Mouse (Mus musculus) forelimb bud, embryonic 11.5 days (tissue): ENCODE measurements around the gene Osbp2.

Experiments used
- DNase-seq: peaks from one replicate; pipeline ENCODE4 v3.0.0-alpha.2; 2012; ENCODE audit warnings: low read depth, low spot score

Gene Osbp2

GRCm38 (mm10) chr11:3761339-3761738, 102.4 kb downstream of the Osbp2 start:
- no peak for DNase-seq

GRCm38 (mm10) chr11:3759433-3759832, 104.3 kb downstream of the Osbp2 start:
- no peak for DNase-seq

GRCm38 (mm10) chr11:3755341-3755740, 108.4 kb downstream of the Osbp2 start:
- DNase-seq: no peak

- no peak for DNase-seq
Measured at GRCm38 (mm10) chr11:3754685-3755084, 109.0 kb downstream of the Osbp2 start.

DNA sequence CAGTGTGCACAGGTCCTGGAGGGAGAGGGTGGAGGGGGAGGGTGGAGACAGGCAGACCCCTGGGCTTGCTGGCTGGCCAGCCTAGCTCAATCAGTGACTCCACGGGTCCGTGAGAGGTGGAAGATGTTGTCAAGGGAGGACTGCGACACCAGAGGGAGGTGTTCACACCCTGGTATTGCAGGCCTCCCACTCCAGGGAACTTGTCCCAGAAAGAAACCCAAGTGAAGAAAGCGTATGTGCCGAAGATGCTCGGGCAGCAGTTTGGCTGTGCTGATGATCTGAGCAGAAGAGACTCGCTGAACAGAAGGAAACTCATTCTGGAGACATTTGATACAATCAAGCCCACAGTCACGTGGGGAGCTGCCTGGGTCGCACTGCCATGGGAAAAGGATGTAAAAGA, 109.8 kb downstream of the Osbp2 start:
- DNase-seq: no peak

- DNase-seq: no peak
Measured at GRCm38 (mm10) chr11:3752766-3753165, 110.9 kb downstream of the Osbp2 start.

DNA sequence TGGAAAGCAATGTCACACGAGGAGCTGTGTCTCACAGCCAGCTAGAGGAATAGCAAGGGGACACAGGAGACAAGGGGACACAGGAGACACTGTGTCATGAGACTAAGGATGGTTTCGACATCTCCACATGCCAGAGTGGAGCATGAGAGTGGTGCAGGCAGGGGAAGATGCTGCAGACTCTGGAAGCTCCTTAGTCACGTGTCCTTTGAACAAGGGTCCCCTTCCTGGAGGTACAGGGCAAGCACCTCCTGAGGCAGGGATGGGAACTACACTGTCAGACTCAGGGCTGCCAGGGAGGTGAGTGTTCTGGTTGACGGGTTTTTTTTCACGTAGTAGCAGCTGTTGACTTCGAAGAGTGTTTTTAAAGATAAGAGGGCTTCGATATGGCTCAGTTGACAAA, 113.9 kb downstream of the Osbp2 start:
- no peak for DNase-seq

GRCm38 (mm10) chr11:3742449-3742848, 121.3 kb downstream of the Osbp2 start:
- DNase-seq: no peak

DNA sequence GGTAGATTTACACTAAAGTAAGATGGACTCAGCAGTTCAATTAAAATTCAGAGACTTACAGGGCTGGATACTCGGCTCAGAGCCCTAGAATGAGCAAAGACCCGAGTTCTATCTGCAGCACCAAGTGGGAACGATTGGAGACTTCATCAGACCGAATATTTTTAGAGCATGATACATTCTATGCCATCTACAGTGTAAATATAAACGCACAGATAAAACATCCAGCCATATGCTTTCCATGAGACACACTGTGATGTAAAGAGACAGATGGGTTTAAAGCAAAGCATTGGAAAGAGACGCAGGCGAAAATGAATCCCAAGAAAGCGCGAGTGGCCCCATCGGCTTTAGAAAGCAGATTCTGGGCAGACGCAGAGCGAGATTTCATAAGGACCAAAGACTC, 122.5 kb downstream of the Osbp2 start:
- DNase-seq: no peak

- no peak for DNase-seq
Measured at GRCm38 (mm10) chr11:3738778-3739177, 124.9 kb downstream of the Osbp2 start.

- DNase-seq: no peak
Measured at GRCm38 (mm10) chr11:3735715-3736114, 128.0 kb downstream of the Osbp2 start.

DNA sequence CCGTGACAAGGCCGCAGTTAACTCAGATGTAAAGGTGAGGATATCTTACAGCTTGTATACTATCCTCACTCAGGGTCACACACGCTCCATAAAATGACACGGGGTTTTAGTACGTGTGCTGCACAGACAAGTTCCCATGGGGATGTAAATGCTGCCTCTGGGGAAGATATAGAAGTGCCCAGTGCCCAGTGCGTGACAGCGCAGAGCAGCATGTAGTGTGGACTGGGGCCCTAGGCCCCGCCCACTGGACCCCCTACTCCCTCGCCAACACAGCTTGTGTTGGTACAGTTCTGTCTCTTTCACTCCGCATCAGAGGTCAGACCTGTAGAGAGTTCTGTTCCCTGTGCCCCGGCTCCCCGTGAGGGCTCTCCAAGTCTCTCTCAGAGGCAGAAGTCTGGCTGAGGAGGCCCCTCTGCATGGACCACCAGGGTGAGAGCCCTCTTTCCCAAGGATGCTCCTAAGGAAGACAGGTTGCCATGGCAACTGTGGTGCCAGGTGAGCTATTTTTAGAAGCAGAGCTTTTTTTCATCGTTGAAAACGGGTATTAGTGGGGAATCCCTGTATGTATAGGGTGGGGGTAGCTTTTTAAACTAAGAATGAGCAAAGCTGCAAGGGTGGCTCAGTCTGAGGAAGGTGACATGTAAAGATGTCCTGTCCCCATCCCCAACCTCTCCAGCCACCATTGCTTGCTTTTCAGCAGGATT, 129.6 kb downstream of the Osbp2 start:
- DNase-seq: no peak

DNA sequence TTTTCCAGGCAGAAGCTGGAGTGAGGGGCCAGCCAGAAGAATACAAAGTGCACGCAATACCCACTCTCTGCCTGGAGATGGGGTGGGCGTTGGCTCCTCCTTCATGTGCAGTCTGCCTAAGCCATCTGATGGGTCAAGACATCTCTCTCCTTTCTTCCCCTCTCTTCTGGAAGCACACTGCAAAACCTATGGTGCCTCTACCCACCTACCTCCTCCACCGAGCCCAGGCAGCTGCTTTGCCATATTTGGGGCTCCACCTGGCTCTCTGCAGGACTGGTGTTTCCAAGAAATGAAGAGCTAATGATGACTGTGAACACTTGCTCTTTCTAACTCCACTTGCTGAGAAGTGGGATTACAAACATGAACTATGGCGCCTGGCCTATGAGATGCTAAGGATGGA, 132.2 kb downstream of the Osbp2 start:
- DNase-seq: no peak

DNA sequence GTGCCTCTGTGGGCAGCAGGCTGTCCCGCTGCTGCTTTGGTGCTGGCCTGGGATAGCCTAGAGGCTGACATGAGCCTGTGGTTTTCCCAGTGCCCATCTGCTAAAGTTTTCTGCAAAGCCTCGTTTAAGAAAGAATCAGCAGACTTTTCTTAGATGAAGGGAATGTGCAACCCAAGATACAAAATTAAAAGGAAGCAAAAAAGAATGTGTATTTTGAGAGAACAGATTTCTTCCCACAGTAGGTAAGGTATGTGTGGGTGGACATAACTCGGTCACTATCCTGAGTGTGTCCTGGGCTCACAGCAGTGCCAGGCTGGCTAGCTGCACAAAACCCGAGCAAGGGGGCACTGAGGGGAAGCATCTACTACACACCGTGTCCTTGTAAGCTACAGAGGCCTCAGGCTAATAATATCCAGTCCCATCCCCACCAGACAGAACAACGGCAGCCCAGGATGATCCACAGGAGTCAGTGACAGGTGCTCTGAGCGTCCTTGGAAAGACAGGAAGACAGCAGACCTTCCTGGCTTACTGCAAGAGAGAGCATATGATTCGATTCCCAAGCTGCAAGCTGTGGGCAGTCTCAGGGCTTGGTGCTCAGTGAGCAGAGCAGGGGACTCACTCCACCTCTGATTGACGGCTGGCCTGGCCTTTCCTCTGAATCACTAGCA, 136.1 kb downstream of the Osbp2 start:
- DNase-seq: no peak

DNA sequence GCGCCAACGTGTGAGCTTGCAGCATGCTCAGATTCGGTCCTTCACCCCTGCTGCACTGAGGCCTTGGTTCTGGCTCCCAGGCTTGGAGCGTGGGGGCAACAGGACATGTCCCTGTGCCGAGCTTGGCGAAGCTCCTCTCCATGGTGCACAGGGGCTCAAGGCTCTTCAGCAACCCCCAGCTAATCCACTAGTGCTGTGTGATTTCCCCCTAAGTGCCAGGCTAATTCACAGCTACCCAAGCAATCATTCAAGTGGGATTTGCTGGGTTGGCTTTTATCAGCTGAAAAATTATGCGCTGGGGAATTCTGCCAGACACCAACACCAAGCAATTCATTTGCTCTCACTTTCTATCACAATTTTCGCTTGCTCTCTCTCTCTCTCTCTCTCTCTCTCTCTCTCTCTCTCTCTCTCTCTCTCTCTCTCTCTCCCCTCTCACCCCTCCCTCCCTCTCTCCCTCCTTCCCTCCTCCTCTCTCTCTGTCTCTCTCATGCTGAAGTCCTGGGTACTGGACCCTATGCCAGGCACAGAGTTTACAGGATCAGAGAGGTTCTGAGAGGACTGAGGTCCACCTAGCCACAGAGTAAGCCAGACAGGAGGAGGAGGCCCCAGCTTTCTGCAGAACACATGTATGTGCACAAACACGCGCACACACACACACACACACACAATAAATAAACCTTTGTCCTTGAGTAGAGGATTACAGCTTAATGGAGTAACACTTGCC, 138.2 kb downstream of the Osbp2 start:
- no peak for DNase-seq

DNA sequence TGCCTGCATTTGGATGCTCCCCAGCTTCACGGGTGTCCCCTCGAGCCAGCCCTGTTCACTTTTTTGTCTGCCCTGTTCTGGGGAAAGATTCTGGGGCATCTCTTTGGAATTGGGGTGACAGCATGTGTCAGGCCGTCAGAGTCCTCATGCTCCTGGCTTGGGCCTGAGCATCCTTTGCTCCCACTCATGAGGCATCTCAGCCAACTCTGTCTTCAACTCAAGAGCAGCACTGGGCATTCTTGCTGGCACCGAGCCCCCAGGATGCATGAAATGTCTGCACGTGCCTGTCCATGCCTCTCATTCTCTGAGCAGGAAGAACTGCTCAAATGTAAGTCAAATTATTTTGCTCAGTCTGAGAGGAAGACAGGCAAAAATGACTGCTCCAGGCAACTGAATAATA, 139.0 kb downstream of the Osbp2 start:
- DNase-seq: no peak

DNA sequence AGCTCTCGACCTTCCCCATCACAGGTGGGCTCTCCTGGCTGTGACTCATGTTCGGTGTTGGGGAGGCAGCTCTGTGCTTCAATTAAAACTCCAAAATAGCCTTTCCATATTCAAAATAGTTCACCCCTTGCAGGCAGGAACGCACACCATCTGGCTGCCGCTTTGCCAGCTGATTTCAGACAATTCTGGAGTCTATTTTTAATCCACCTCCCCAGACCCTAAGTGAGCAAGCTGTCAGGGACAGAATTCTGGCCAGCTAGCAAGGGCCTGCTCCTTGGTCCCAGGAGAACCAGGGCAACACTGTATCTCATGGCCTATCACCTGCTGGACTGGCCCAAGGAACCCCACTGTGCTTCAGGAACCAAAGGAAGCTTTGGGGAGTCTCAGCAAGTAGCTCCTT, 139.8 kb downstream of the Osbp2 start:
- DNase-seq: no peak

- DNase-seq: no peak
Measured at GRCm38 (mm10) chr11:3722861-3723260, 140.8 kb downstream of the Osbp2 start.

DNA sequence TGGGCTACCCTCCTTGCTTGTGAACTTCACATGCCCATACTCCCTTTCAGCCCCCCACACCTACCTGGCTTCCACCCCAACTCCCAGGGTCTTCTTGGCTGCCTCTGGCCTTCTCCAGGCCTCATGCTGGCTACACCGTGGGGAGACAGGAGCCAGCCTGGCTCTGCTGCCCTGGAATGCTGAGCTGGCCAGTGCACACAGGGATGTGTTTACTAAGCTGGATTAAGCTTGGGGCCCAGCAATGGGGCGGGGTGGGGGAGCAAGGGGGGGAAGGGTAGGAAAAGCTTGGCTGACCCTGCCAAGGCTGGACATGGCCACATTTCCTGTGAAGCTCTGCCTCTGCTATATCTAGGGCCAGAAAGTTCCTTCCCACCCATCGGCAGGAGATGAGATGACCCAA, 141.7 kb downstream of the Osbp2 start:
- no peak for DNase-seq

GRCm38 (mm10) chr11:3716662-3717061, 147.0 kb downstream of the Osbp2 start:
- no peak for DNase-seq

GRCm38 (mm10) chr11:3714486-3714885, 149.2 kb downstream of the Osbp2 start:
- peak; percentile 63 for DNase-seq

DNA sequence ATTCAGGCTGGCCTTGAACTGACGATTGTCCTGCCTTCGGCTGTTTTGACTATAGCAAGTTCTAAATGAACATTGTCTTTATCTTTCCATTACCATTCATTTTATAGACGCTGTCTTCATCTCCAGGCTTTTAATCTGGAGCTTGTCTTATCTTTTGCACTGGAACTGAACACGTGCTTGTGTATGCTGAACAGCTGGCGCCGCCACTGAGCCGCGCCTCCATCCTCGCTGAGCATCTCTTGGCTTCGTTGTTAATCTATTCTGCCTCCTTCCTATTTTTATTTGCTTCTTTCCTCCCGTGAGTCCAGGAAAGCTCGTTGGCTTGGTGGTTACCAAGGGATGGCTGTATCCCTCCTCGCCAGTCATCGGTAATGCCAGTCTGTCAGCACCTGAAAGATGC, 153.5 kb downstream of the Osbp2 start:
- DNase-seq: no peak

DNA sequence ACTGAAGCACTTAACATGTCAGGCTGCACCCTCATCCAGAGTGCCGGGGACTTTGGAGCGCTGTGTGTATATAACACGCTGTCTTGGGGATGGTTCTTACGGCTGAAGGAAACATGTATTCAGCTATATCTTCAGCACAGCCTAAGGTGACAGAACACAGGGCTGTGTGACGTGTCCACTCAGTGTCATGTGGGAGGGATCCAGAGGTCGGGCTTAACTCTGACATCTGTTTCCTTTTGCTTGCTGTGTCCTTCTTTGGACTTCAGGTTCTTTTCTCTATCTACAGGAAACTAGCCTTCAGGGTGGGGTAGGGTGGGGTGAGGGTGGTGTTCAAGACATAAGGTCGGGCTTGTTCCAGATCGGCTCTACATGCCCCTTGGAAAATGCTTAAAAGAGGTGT, 156.6 kb downstream of the Osbp2 start:
- no peak for DNase-seq
